Mouse (Mus musculus) E14TG2a.4 (cell line): ENCODE measurements around the gene Pax5.

Experiments
- CTCF ChIP-seq: conservative IDR thresholded peaks from 2 replicates; pipeline ENCODE4 v1.5.1; 2014; ENCODE audit warnings: low read length
- NANOG ChIP-seq: IDR thresholded peaks from 2 replicates; pipeline ENCODE4 v1.6.1; 2014; ENCODE audit warnings: borderline replicate concordance, low read length, mixed read lengths
- POU5F1 ChIP-seq: IDR thresholded peaks from 2 replicates; pipeline ENCODE4 v1.6.1; 2014; ENCODE audit warnings: low read length, borderline replicate concordance

DNA sequence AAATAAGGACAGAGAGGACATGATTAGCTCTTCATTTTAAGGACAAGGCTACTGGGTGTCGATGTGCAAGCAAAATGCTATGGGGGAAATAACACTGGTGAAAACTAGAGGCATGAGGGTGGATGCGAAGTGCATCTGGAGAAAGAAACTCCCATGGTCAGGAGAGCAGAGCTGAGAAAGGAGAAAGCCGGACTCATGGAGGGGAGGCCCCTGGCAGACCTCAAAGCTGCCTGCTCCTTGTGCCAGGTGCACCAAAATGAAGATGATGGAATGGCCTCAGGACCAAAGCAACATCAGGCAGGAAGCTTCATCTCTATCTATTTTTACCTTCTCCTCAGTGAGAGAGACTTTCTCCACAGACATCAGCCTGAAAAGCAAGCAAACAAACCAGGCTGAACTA is 7.4 kb upstream of the Pax5 start:
- TF ChIP-seq POU5F1: no peak
- no peak for TF ChIP-seq CTCF
- no peak for TF ChIP-seq NANOG
